Mouse (Mus musculus): ENCODE data around the gene Pwwp2b.

The Pwwp2b gene

GRCm38 (mm10) chr7:139224070-139224469, 24.2 kb upstream of the Pwwp2b start:
- CTCF ChIA-PET = interaction anchor here (0.6 kb wide), 1 partner anchor 317 kb away, joined by 9 read pairs; no protein-coding TSS in a partner anchor

GRCm38 (mm10) chr7:139224725-139225124, 23.6 kb upstream of the Pwwp2b start:
- CTCF ChIA-PET = interaction anchor here (0.6 kb wide), 2 partner anchors 25 to 317 kb away, joined by 6 to 9 read pairs; no protein-coding TSS in a partner anchor

GRCm38 (mm10) chr7:139226416-139226815, 21.9 kb upstream of the Pwwp2b start:
- CTCF ChIA-PET = no interaction called here

- CTCF ChIA-PET = no interaction called here
These were observed 19.7 kb upstream of the Pwwp2b start for GRCm38 (mm10) chr7:139228447-139229171.

GRCm38 (mm10) chr7:139229837-139230236, 18.4 kb upstream of the Pwwp2b start:
- CTCF ChIA-PET = interaction anchor here (0.6 kb wide), 1 partner anchor 17 kb away, joined by 8 read pairs; no protein-coding TSS in a partner anchor

GRCm38 (mm10) chr7:139230241-139230640, 18.0 kb upstream of the Pwwp2b start:
- CTCF ChIA-PET = no interaction called here

GRCm38 (mm10) chr7:139233714-139234113, 14.6 kb upstream of the Pwwp2b start:
- CTCF ChIA-PET = interaction anchor here (0.7 kb wide), 1 partner anchor 44 kb away, joined by 17 read pairs; no protein-coding TSS in a partner anchor

GRCm38 (mm10) chr7:139234426-139235188, 13.7 kb upstream of the Pwwp2b start:
- CTCF ChIA-PET = interaction anchor here (0.9 kb wide), 1 partner anchor 38 kb away, joined by 12 read pairs; no protein-coding TSS in a partner anchor

- CTCF ChIA-PET = interaction anchor here (0.5 to 0.6 kb wide), 2 partner anchors 21 to 64 kb away, joined by 4 to 7 read pairs; no protein-coding TSS in a partner anchor
These were observed 12.5 kb upstream of the Pwwp2b start for GRCm38 (mm10) chr7:139235651-139236358.

- CTCF ChIA-PET = no interaction called here
These were observed 8.8 kb upstream of the Pwwp2b start for GRCm38 (mm10) chr7:139239432-139239831.

GRCm38 (mm10) chr7:139246086-139246485, 2.2 kb upstream of the Pwwp2b start:
- CTCF ChIA-PET = no interaction called here

- CTCF ChIA-PET = interaction anchor here (0.7 kb wide), 1 partner anchor 18 kb away, joined by 8 read pairs; no protein-coding TSS in a partner anchor
These were observed 1.1 kb upstream of the Pwwp2b start for GRCm38 (mm10) chr7:139246931-139247880.

- CTCF ChIA-PET = no interaction called here
These were observed 528 bp downstream of the Pwwp2b start for GRCm38 (mm10) chr7:139248615-139249405.

- CTCF ChIA-PET = interaction anchor here (0.6 kb wide), 1 partner anchor 25 kb away, joined by 6 read pairs; no protein-coding TSS in a partner anchor
These were observed 1.3 kb downstream of the Pwwp2b start for GRCm38 (mm10) chr7:139249406-139250210.

GRCm38 (mm10) chr7:139251881-139252301, 3.6 kb downstream of the Pwwp2b start:
- CTCF ChIA-PET = interaction anchor here (0.5 kb wide), 1 partner anchor 30 kb away, joined by 4 read pairs; no protein-coding TSS in a partner anchor

GRCm38 (mm10) chr7:139252566-139252965, 4.3 kb downstream of the Pwwp2b start:
- CTCF ChIA-PET = interaction anchor here (0.5 kb wide), 1 partner anchor 31 kb away, joined by 4 read pairs; no protein-coding TSS in a partner anchor

GRCm38 (mm10) chr7:139252986-139253385, 4.7 kb downstream of the Pwwp2b start:
- CTCF ChIA-PET = no interaction called here

GRCm38 (mm10) chr7:139253462-139253861, 5.2 kb downstream of the Pwwp2b start:
- CTCF ChIA-PET = no interaction called here

GRCm38 (mm10) chr7:139254626-139255025, 6.3 kb downstream of the Pwwp2b start:
- CTCF ChIA-PET = no interaction called here

All from spleen, embryonic (tissue).